Mouse (Mus musculus) E14TG2a.4 (cell line): ENCODE measurements around the gene Mid2.

Experiments
- H3K27me3 ChIP-seq: 2 replicates; pipeline ENCODE4 v1.6.1; 2014; ENCODE audit warnings: low read length, control low read depth; ENCODE audit not compliant: insufficient read depth
- H3K36me3 ChIP-seq: 2 replicates; pipeline ENCODE4 v1.6.1; 2014; ENCODE audit warnings: low read length, control low read depth; ENCODE audit not compliant: insufficient read depth
- H3K4me1 ChIP-seq: replicated peaks from 2 replicates; pipeline ENCODE4 v1.6.1; 2014; ENCODE audit warnings: low read depth, low read length, control low read depth
- H3K4me3 ChIP-seq: replicated peaks from 2 replicates; pipeline ENCODE4 v1.5.1; 2014; ENCODE audit warnings: mild to moderate bottlenecking, low read length
- H3K9me3 ChIP-seq: 2 replicates; pipeline ENCODE4 v1.6.1; 2014; ENCODE audit warnings: low read length, control low read depth
- CTCF ChIP-seq: conservative IDR thresholded peaks from 2 replicates; pipeline ENCODE4 v1.5.1; 2014; ENCODE audit warnings: low read length
- NANOG ChIP-seq: IDR thresholded peaks from 2 replicates; pipeline ENCODE4 v1.6.1; 2014; ENCODE audit warnings: borderline replicate concordance, low read length, mixed read lengths
- POU5F1 ChIP-seq: IDR thresholded peaks from 2 replicates; pipeline ENCODE4 v1.6.1; 2014; ENCODE audit warnings: low read length, borderline replicate concordance

The Mid2 gene

GRCm38 (mm10) chrX:140813312-140814006, 149.1 kb downstream of the Mid2 start, which contains the start of gene Tex13b:
Gene Tex13b (minus strand): TSS chrX:140813433.
- no peaks in the 10 kb centered on the region for H3K4me1 ChIP-seq
- H3K9me3 ChIP-seq: peaks cover 21% of the 10 kb centered on the region
- TF ChIP-seq CTCF: no peak
- no peak for TF ChIP-seq POU5F1
- no peak for TF ChIP-seq NANOG
- H3K4me3 ChIP-seq: no peak within 1 kb of the TSS
- no peaks in the 10 kb centered on the region for H3K36me3 ChIP-seq
- H3K27me3 ChIP-seq: no peaks in the 10 kb centered on the region
